Mouse (Mus musculus) CH12.LX (cell line): ENCODE data around the gene Rsad1.

Experiments used
- KAT2A ChIP-seq: IDR thresholded peaks from 2 replicates; pipeline ENCODE4 v1.6.1; 2012; ENCODE audit warnings: low read length, improper control_type of control experiment, inconsistent platforms; ENCODE audit not compliant: insufficient replicate concordance
- MAFK ChIP-seq: IDR thresholded peaks from 2 replicates; pipeline ENCODE4 v1.6.1; 2011; ENCODE audit warnings: low read length, improper control_type of control experiment; ENCODE audit not compliant: insufficient replicate concordance
- MYC ChIP-seq: IDR thresholded peaks from 2 replicates; pipeline ENCODE4 v1.6.1; 2011; ENCODE audit warnings: low read depth, mild to moderate bottlenecking, improper control_type of control experiment, low read length
- TBP ChIP-seq: conservative IDR thresholded peaks from 2 replicates; pipeline ENCODE4 v1.6.1; 2011; ENCODE audit warnings: low read depth, low read length, improper control_type of control experiment
- ZC3H11A ChIP-seq: IDR thresholded peaks from 2 replicates; pipeline ENCODE4 v1.6.1; 2012; ENCODE audit warnings: low read depth, mild to moderate bottlenecking, inconsistent platforms, low read length, improper control_type of control experiment

DNA sequence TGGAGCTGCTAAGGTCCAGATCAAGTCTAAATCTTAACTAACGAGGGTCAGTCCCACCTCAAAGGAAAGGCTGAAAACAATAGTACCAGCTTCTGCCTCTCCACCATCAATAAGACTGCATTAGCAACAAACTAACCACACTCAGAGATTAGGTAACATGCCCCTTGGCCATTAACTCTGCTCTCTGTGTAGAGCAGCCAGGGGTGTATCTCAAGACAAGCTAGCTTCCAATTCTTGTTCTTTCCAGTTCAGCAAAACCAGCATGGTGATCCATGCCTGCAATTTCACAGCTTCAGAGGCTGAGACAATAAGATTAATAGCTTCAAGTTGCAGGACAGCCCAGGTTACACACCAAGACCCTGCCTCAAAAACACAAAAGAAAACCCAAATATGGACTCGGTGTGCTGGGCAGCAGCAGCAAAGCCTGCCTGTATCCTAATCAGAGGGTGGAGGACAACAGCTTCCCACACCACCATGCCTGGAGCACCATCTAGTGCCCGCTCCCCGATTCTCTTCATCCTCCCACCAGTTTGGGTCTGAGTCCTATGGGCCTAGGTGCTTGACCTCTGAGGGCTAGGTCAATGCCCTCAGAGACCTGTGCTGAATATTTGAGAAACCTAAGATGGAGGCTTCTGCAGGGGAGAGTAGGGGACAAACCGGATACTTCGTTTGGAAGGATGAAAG is 49.5 kb upstream of the Rsad1 start:
- TF ChIP-seq MAFK (no peak), MYC (no peak), KAT2A (no peak), TBP (no peak), ZC3H11A (no peak)
